9 mouse cellular contexts compared by ENCODE assay signal in the genomic region with DNA sequence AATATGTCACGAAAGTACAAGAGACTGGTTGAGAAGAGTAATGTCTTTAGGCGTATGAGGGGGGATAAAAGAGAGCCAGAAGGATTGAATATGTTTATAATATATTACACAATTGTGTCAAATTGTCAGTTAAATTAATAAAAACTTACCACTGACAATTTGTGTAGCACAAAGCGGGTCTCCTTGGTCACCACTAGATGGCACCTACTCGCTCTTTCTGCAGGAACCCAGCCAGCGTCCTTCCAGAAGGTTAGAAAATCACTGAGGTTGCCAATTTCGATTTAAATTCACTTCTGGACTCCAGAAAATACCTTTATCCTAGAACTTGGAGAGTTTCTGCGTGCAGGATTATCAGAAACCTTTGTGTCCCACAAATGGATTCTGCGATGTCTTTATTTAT.
DNase-seq lines count a peak whose midpoint lies in the region; ATAC-seq lines count a peak whose summit lies in the region.
"Had no signal": no experiment of that assay in that cellular context is flagged by ENCODE, and none has a peak within 500 bp of the region (broad histone marks: within the 10 kb centered on the region; RNA-seq: fewer than 3 reads in every experiment).

No protein-coding gene starts in this region.

- H3K4me1 ChIP-seq in hindbrain, embryonic 14.5 days (replicated peaks; ENCODE audit: control insufficient read depth, insufficient read depth, low read length) = peaks cover 17% of the 10 kb centered on the region; the same call in 1 of the 2 replicates

- DNase-seq in left cerebral cortex, postnatal 14 days (ENCODE audit: low spot score in 2 of 2) = peak; percentile 41 to 62
- no peak for DNase-seq in left cerebral cortex, adult 8-10 months (ENCODE audit: low spot score in 2 of 2)
- DNase-seq in NIH3T3 (ENCODE audit: low read depth) = peak; percentile 81
- DNase-seq in cerebellum, adult 8-10 months = peak; percentile 53
- DNase-seq in hindbrain, embryonic 14.5 days (ENCODE audit: low spot score) = peak; percentile 76
- DNase-seq in spleen, postnatal 4 days (ENCODE audit: low spot score in 2 of 2) = no peak
- DNase-seq in ovary, adult 18-20 months (ENCODE audit: low spot score) = no peak

- 39% methylated on average over 8 of the region's 8 CpGs for WGBS in hindbrain, embryonic 14.5 days

- no peak overlapping the region for H3K4me3 ChIP-seq in hindbrain, embryonic 14.5 days (replicated peaks; ENCODE audit: low read length)
- H3K4me3 ChIP-seq: erythroblast, embryonic 14.5 days had no signal

- intact Hi-C loops in left cerebral cortex, postnatal 14 days (cut with DNase I) = loop anchor here (10.0 kb wide), 2 partner anchors 117 to 307 kb away; partner anchors contain the start of gene Dnm3

- H3K27me3 ChIP-seq in hindbrain, embryonic 14.5 days (ENCODE audit: control insufficient read depth, insufficient read depth, low read length) = no peaks in the 10 kb centered on the region

- H3K9me3 ChIP-seq in hindbrain, embryonic 14.5 days (ENCODE audit: control insufficient read depth, low read length) = no peaks in the 10 kb centered on the region

- no peak overlapping the region for H3K27ac ChIP-seq in hindbrain, embryonic 14.5 days

- no peak overlapping the region for H3K9ac ChIP-seq in hindbrain, embryonic 14.5 days

- no peak for ATAC-seq in hindbrain, embryonic 14.5 days (ENCODE audit: low FRiP score)
- ATAC-seq in megakaryocyte-erythroid progenitor cell, adult 5-6 weeks (replicated peaks; ENCODE audit: low FRiP score, low TSS enrichment, poor library complexity, severe bottlenecking) = peak; percentile 61; the same call in 1 of the 2 replicates

- H3K36me3 ChIP-seq in hindbrain, embryonic 14.5 days (replicated peaks; ENCODE audit: control insufficient read depth, insufficient read depth) = no peaks in the 10 kb centered on the region

- H3K4me2 ChIP-seq in hindbrain, embryonic 14.5 days (replicated peaks) = no peak overlapping the region

Comparison
In these comparisons a context has a peak if more than half of its experiments do, and no peak if none do; other contexts are left out.
1. DNase-seq: peak in left cerebral cortex, postnatal 14 days (2 of 2), NIH3T3 (single experiment), cerebellum, adult 8-10 months (single experiment) and hindbrain, embryonic 14.5 days (single experiment); none in left cerebral cortex, adult 8-10 months (0 of 2), spleen, postnatal 4 days (0 of 2) and ovary, adult 18-20 months (single experiment).